Mouse (Mus musculus) megakaryocyte, embryonic 14.5 days (primary cell): ENCODE measurements around the gene Tmem199. TPM values are rescaled to one million over a fixed set of nuclear protein-coding genes. Genes with fewer than 3 reads are reported as not detected.

Experiments used
- H3K27me3 ChIP-seq: replicated peaks from 2 replicates; pipeline ENCODE3; 2012; ENCODE audit warnings: inconsistent platforms
- H3K36me3 ChIP-seq: replicated peaks from 2 replicates; pipeline ENCODE3; 2012; ENCODE audit warnings: low read length, inconsistent platforms, mixed read lengths
- H3K4me1 ChIP-seq: 2 replicates; pipeline ENCODE4 v1.6.1; 2012; ENCODE audit warnings: inconsistent platforms
- H3K4me3 ChIP-seq: replicated peaks from 2 replicates; pipeline ENCODE3; 2012; ENCODE audit warnings: moderate library complexity, mild to moderate bottlenecking, inconsistent platforms
- H3K9me3 ChIP-seq: 2 replicates; pipeline ENCODE4 v1.6.1; 2012; ENCODE audit warnings: inconsistent platforms
- FLI1 ChIP-seq: IDR thresholded peaks from 2 replicates; pipeline ENCODE4 v1.6.1; 2012; ENCODE audit warnings: low read length, inconsistent platforms, mixed read lengths
- GATA1 ChIP-seq: IDR thresholded peaks from 3 replicates; pipeline ENCODE4 v1.6.1; 2012; ENCODE audit warnings: mixed read lengths, low read length, inconsistent platforms, borderline replicate concordance
- polyA plus RNA-seq: library from polyadenylated mRNA; stranded (reverse); fragments of >175 nt; gene quantifications from 2 replicates; pipeline ENCODE4 v1.2.3, GENCODE M21; 2012; ENCODE audit warnings: low replicate concordance; ENCODE audit not compliant: insufficient read depth

The Tmem199 gene
- 12.0 and 12.6 TPM in 2 replicates for polyA plus RNA-seq

GRCm38 (mm10) chr11:78512025-78512957 lies at the start of gene Tmem199, which contains the start of gene Poldip2:
Gene Tmem199, minus strand, starts transcription at chr11:78512172.
Gene Poldip2, plus strand, starts transcription at chr11:78512193.
- H3K27me3 ChIP-seq = no peaks in the 10 kb centered on the region
- H3K4me3 ChIP-seq = peak within 1 kb of the TSS; percentile 96
- peaks cover 61% of the 10 kb centered on the region for H3K36me3 ChIP-seq
- H3K9me3 ChIP-seq = no peaks in the 10 kb centered on the region
- peaks cover 33% of the 10 kb centered on the region for H3K4me1 ChIP-seq
- no peak for TF ChIP-seq GATA1
- no peak for TF ChIP-seq FLI1

GRCm38 (mm10) chr11:78560447-78560846 lies 48.5 kb upstream of the Tmem199 start:
- H3K9me3 ChIP-seq = no peaks in the 10 kb centered on the region; the same call in 1 of the 2 replicates
- peaks cover 88% of the 10 kb centered on the region for H3K4me1 ChIP-seq
- no peaks in the 10 kb centered on the region for H3K27me3 ChIP-seq
- H3K4me3 ChIP-seq = no peak overlapping the region
- TF ChIP-seq FLI1 = no peak
- no peak for TF ChIP-seq GATA1
- H3K36me3 ChIP-seq = peaks cover 84% of the 10 kb centered on the region

- H3K4me3 ChIP-seq = no peak overlapping the region
- H3K36me3 ChIP-seq = peaks cover 75% of the 10 kb centered on the region
- H3K4me1 ChIP-seq = peaks cover 69% of the 10 kb centered on the region
- H3K9me3 ChIP-seq = peaks cover 6% of the 10 kb centered on the region
- H3K27me3 ChIP-seq = no peaks in the 10 kb centered on the region
- TF ChIP-seq GATA1 = no peak
- no peak for TF ChIP-seq FLI1
These were observed 45.3 kb upstream of the Tmem199 start for GRCm38 (mm10) chr11:78557241-78557640.

- TF ChIP-seq FLI1 (no peak), GATA1 (no peak)
These were observed 44.1 kb upstream of the Tmem199 start for GRCm38 (mm10) chr11:78556070-78556469.

GRCm38 (mm10) chr11:78555623-78556022 lies 43.7 kb upstream of the Tmem199 start:
- H3K4me3 ChIP-seq = no peak overlapping the region
- H3K36me3 ChIP-seq = peaks cover 61% of the 10 kb centered on the region
- no peak for TF ChIP-seq FLI1
- no peak for TF ChIP-seq GATA1
- H3K9me3 ChIP-seq = peaks cover 6% of the 10 kb centered on the region
- H3K4me1 ChIP-seq = peaks cover 69% of the 10 kb centered on the region
- no peaks in the 10 kb centered on the region for H3K27me3 ChIP-seq

More at GRCm38 (mm10) chr11:78556070-78556469, 44.1 kb upstream of the Tmem199 start:
- Histone ChIP-seq H3K36me3 (peaks cover 65% of the 10 kb centered on the region), H3K27me3 (no peaks in the 10 kb centered on the region), H3K4me3 (no peak overlapping the region), H3K9me3 (peaks cover 6% of the 10 kb centered on the region), H3K4me1 (peaks cover 69% of the 10 kb centered on the region)

DNA sequence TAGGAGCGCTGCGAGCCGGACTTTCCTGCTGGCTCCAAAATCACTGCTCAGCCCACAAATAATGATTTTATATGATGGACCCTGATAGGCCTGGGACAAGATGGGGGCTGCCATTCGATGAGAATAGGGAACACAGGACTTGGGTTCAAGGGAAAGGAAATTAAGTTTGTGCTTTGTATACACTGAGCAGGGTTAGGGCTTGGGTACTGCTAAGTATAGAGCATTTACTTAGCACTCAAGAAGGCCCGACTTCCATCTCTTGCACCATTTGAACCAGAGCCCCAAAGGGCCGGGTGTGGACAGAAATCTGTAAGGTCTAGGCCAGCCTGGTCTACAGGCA lies 39.1 kb upstream of the Tmem199 start:
- Histone ChIP-seq H3K9me3 (peaks cover 6% of the 10 kb centered on the region), H3K36me3 (peaks cover 40% of the 10 kb centered on the region), H3K4me3 (peak overlapping the region; percentile 91), H3K4me1 (peaks cover 66% of the 10 kb centered on the region), H3K27me3 (no peaks in the 10 kb centered on the region)
- TF ChIP-seq FLI1 (no peak), GATA1 (no peak)

- peaks cover 40% of the 10 kb centered on the region for H3K36me3 ChIP-seq
- H3K4me1 ChIP-seq = peaks cover 64% of the 10 kb centered on the region
- H3K27me3 ChIP-seq = no peaks in the 10 kb centered on the region
- H3K4me3 ChIP-seq = peak within 1 kb of the TSS; percentile 91
- no peak for TF ChIP-seq GATA1
- peaks cover 6% of the 10 kb centered on the region for H3K9me3 ChIP-seq
These were observed 38.4 kb upstream of the Tmem199 start, which contains the start of gene Tmem97 for GRCm38 (mm10) chr11:78550168-78551058. Gene Tmem97, minus strand, starts transcription at chr11:78550777.

- Histone ChIP-seq H3K36me3 (peaks cover 40% of the 10 kb centered on the region), H3K4me1 (peaks cover 70% of the 10 kb centered on the region), H3K9me3 (peaks cover 6% of the 10 kb centered on the region), H3K4me3 (peak overlapping the region; percentile 91), H3K27me3 (no peaks in the 10 kb centered on the region)
- TF ChIP-seq GATA1 (no peak), FLI1 (no peak)
These were observed 37.6 kb upstream of the Tmem199 start for GRCm38 (mm10) chr11:78549491-78549987.

DNA sequence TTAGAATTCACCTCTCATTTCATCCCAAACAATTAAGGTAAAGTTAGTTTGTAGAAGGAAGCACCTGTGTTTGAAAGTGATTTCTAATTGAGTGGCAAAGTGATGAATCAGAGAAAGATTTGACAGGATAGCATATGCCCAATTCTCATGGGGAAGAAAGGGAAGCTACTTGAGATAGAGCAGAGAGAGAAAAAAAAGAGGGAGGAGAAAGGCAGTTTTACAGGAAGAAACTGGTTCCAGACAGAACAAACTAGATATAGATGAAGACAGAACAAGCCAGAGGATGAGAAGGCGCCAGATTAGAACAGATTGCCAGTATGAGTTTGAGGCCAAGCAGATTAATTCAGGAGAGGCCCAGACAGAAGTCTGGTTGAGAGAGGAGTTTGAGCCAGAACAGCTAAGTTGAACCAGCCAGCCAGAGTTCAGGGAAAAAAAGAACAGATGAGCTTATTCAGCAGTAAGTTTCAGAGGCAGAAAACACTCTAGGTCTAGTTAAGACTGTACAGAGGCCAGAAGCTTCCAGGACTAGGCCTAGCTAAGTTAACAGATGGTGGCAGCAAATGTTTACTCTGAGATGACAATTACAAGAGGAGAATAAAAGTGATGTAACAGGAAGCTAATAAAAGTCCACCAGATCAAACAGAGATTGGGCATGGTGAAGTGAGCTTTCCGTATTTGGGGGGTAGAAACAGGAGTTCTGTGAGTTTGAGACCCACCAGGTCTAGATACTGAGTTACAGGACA lies 35.9 kb upstream of the Tmem199 start:
- TF ChIP-seq GATA1 = no peak
- no peak for TF ChIP-seq FLI1
- peaks cover 72% of the 10 kb centered on the region for H3K4me1 ChIP-seq
- H3K4me3 ChIP-seq = no peak overlapping the region
- H3K9me3 ChIP-seq = no peaks in the 10 kb centered on the region
- H3K27me3 ChIP-seq = no peaks in the 10 kb centered on the region
- peaks cover 44% of the 10 kb centered on the region for H3K36me3 ChIP-seq
